Mouse (Mus musculus) midbrain, embryonic 11.5 days (tissue): ENCODE measurements around the gene 4930442H23Rik. TPM values are rescaled to one million over a fixed set of nuclear protein-coding genes. Genes with fewer than 3 reads are reported as not detected.

Source experiments
- ATAC-seq: fragments of 200-750 bp; cut with Nextera tagmentation; 2 replicates; pipeline ENCODE4 v1.8.0; 2017; ENCODE audit warnings: moderate TSS enrichment, moderate library complexity; ENCODE audit not compliant: low FRiP score
- DNase-seq: peaks from one replicate; pipeline ENCODE4 v3.0.0; 2015; ENCODE audit warnings: low spot score; ENCODE audit errors: missing footprints
- H3K27ac ChIP-seq: fragments of 300-500 bp; sonication (generic); 2 replicates; pipeline ENCODE4 v1.5.1; 2014; ENCODE audit warnings: low read depth, low read length
- H3K27me3 ChIP-seq: fragments of 300-500 bp; sonication (generic); 2 replicates; pipeline ENCODE4 v1.6.1; 2014; ENCODE audit warnings: mild to moderate bottlenecking, low read length, moderate library complexity, mixed read lengths; ENCODE audit not compliant: control insufficient read depth, insufficient read depth
- H3K36me3 ChIP-seq: fragments of 300-500 bp; sonication (generic); 2 replicates; pipeline ENCODE4 v1.6.1; 2014; ENCODE audit warnings: mild to moderate bottlenecking, low read length, moderate library complexity, mixed read lengths; ENCODE audit not compliant: control insufficient read depth, insufficient read depth
- H3K4me1 ChIP-seq: fragments of 300-500 bp; sonication (generic); 2 replicates; pipeline ENCODE4 v1.6.1; 2014; ENCODE audit warnings: low read length; ENCODE audit not compliant: control insufficient read depth, insufficient read depth
- H3K4me2 ChIP-seq: fragments of 300-500 bp; sonication (generic); 2 replicates; pipeline ENCODE4 v1.6.1; 2014; ENCODE audit warnings: mild to moderate bottlenecking, moderate library complexity
- H3K4me3 ChIP-seq: fragments of 300-500 bp; sonication (generic); 2 replicates; pipeline ENCODE4 v1.5.1; 2014; ENCODE audit warnings: low read depth, low read length
- H3K9ac ChIP-seq: fragments of 300-500 bp; sonication (generic); 2 replicates; pipeline ENCODE4 v1.6.1; 2014; ENCODE audit warnings: low read length
- H3K9me3 ChIP-seq: fragments of 300-500 bp; sonication (generic); 2 replicates; pipeline ENCODE4 v1.6.1; 2016; ENCODE audit warnings: low read length; ENCODE audit not compliant: control insufficient read depth
- WGBS: fragments of 180-500 bp; shearing (Covaris S2); extraction: QIAGEN DNeasy Blood & Tissue Kit; methylation state at CpG from one replicate; pipeline ENCODE4 v1.1.7; 2014; 5-methylcytosine and 5-hydroxymethylcytosine counted together
- polyA plus RNA-seq: library from polyadenylated mRNA; unstranded; fragments of >200 nt; fragmentation: Nextera tagmentation; extraction: Ambion mirVana; gene quantifications from 2 replicates; pipeline ENCODE4 v1.2.1, GENCODE M21; 2014

Gene 4930442H23Rik
- polyA plus RNA-seq, 1 experiment from 2014 or later = not detected

DNA sequence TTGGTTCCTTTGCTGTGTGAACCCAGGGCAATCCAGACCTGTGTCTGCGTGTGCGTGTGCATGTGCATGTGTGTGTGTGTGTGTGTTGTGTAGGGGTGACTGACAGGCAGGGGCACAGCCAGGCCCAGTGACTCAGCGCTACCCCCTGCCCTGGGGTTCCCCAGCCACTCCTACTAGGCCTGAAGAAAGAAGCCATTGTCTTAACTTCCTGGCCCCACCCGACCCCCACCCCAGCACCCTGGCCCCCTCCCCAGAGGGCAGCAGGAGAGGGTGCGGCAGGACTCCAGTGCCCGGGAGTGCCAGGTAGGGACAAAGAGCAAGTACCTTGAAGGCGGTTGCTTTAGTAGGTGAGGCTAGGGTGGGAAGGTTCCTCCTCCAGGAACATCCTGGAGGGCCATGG lies 37.9 kb downstream of the 4930442H23Rik start:
- Histone ChIP-seq H3K4me1 (peaks cover 8% of the 10 kb centered on the region), H3K9ac (no peak overlapping the region), H3K36me3 (peaks cover 42% of the 10 kb centered on the region), H3K27ac (no peak overlapping the region), H3K27me3 (no peaks in the 10 kb centered on the region), H3K9me3 (no peaks in the 10 kb centered on the region), H3K4me3 (no peak overlapping the region), H3K4me2 (no peak overlapping the region)
- WGBS = 90% methylated on average over 7 of the region's 7 CpGs
- DNase-seq (no peak), ATAC-seq (no peak)

DNA sequence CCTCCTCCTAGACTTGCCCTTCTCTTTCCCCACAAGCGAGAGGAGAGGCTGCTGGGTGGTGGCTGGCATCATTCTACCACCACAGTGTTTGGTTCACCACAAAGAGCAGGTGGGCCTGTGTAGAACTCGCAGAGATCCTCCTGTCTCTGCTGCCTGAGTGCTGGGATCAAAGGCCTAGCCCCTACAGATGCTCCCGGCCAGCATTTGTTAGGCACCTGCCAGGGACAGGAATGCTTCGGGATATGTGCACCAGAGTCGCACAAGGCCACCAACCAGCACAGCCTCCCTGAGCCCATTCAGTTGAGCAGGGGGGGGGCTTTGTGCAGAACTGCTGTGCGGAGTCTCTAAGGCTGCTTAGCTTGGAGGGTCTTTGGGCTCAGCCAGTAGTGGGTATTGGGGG lies 38.3 kb downstream of the 4930442H23Rik start:
- no peak for DNase-seq
- Histone ChIP-seq H3K4me2 (no peak overlapping the region), H3K4me1 (peaks cover 12% of the 10 kb centered on the region), H3K9me3 (no peaks in the 10 kb centered on the region), H3K36me3 (peaks cover 42% of the 10 kb centered on the region), H3K27ac (no peak overlapping the region), H3K9ac (no peak overlapping the region), H3K4me3 (no peak overlapping the region), H3K27me3 (no peaks in the 10 kb centered on the region)
- ATAC-seq = no peak
- WGBS = 90% methylated on average over 6 of the region's 6 CpGs

DNA sequence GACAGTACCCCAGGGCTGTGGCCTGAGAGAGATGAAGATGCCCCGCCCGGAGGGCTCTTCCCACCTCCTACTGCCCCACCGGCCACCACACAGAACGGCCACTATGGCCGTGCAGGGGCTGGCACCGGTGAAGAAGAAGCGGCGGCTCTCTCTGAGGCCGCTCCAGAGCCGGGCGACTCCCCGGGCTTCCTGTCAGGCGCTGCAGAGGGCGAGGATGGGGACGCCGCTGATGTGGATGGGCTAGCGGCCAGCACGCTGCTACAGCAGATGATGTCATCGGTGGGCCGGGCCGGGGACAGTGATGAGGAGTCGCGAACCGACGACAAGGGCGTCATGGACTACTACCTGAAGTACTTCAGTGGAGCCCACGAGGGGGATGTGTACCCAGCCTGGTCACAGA lies 39.0 kb downstream of the 4930442H23Rik start:
- Histone ChIP-seq H3K27ac (no peak overlapping the region), H3K4me3 (no peak overlapping the region), H3K4me2 (no peak overlapping the region), H3K4me1 (peaks cover 17% of the 10 kb centered on the region), H3K36me3 (peaks cover 42% of the 10 kb centered on the region), H3K9me3 (no peaks in the 10 kb centered on the region), H3K9ac (no peak overlapping the region), H3K27me3 (no peaks in the 10 kb centered on the region)
- 96% methylated on average over 27 of the region's 27 CpGs for WGBS
- no peak for ATAC-seq
- DNase-seq = no peak

DNA sequence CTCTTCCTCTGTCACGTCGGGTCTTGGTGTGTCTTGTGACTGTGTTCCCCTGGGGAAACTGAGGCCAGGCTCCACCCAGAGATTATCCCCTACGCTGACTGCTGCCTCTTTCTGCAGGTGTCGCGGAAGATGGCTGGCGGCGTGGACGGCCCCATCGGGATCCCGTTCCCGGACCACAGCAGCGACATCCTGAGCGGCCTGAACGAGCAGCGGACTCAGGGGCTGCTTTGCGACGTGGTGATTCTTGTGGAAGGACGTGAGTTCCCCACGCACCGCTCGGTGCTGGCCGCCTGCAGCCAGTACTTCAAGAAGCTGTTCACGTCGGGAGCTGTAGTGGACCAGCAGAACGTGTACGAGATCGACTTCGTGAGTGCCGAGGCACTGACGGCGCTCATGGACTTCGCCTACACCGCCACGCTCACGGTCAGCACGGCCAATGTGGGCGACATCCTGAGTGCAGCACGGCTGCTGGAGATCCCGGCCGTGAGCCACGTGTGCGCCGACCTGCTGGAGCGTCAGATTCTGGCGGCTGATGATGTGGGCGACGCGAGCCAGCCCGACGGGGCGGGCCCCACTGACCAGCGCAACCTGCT lies 39.7 kb downstream of the 4930442H23Rik start:
- H3K27me3 ChIP-seq = no peaks in the 10 kb centered on the region
- no peak overlapping the region for H3K9ac ChIP-seq
- 96% methylated on average over 52 of the region's 52 CpGs for WGBS
- DNase-seq = no peak
- peaks cover 24% of the 10 kb centered on the region for H3K4me1 ChIP-seq
- H3K4me2 ChIP-seq = no peak overlapping the region
- ATAC-seq = no peak
- no peak overlapping the region for H3K4me3 ChIP-seq
- H3K9me3 ChIP-seq = no peaks in the 10 kb centered on the region
- H3K36me3 ChIP-seq = peaks cover 38% of the 10 kb centered on the region
- no peak overlapping the region for H3K27ac ChIP-seq

DNA sequence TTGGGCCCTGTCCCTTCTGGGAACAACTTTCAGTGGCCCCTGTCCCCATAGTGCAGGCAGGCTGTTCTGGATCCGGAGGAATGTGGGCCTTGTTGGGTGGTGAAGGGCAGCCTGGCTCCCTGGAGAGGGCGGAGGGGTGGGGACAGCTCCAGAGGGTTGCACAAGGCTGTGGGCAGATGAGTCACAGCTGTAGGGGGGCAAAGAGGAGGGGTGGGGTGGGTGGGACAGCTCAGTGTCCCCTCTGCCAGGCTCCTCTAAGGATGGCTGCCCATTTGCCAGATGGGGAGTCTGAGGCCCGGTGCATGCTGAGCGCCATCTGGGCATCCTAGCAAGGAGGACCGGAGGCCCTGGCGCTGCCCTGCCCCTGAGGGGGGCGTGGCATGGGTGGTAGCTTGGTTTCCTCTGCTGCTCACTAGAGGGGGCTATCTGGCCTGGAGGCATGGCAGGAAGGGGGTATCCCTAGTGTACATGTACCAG lies 40.5 kb downstream of the 4930442H23Rik start:
- Histone ChIP-seq H3K36me3 (peaks cover 32% of the 10 kb centered on the region), H3K4me1 (peaks cover 31% of the 10 kb centered on the region), H3K9me3 (no peaks in the 10 kb centered on the region), H3K4me3 (no peak overlapping the region), H3K27me3 (no peaks in the 10 kb centered on the region), H3K27ac (no peak overlapping the region), H3K4me2 (no peak overlapping the region), H3K9ac (no peak overlapping the region)
- 94% methylated on average over 7 of the region's 7 CpGs for WGBS
- DNase-seq (no peak), ATAC-seq (no peak)

DNA sequence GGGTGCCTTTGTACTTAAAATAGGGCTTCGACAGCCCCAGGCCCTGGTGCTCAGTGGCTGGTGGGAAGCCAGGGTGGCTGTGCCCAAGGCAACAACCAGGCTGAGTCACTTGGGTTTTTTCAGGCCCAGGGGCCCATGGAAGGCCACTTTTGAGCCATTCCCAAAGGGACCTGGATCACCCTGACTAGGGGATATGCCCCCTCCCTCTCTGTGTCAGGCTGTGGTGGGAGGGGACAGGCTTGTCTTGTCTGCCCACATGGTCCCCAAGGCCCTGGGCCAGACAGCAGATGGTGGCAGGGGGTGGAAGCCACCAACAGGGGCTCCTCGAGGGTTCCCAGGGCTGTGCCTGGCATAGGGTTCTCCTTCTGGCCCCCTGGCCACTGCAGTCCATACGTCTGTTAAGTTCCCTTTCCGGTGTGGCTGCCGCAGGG lies 41.1 kb downstream of the 4930442H23Rik start:
- Histone ChIP-seq H3K9ac (no peak overlapping the region; the same call in 1 of the 2 replicates), H3K9me3 (no peaks in the 10 kb centered on the region), H3K27me3 (no peaks in the 10 kb centered on the region), H3K4me3 (no peak overlapping the region), H3K27ac (no peak overlapping the region), H3K4me2 (no peak overlapping the region), H3K36me3 (peaks cover 26% of the 10 kb centered on the region), H3K4me1 (peaks cover 32% of the 10 kb centered on the region)
- ATAC-seq = no peak
- DNase-seq = no peak
- WGBS = 82% methylated on average over 5 of the region's 5 CpGs

DNA sequence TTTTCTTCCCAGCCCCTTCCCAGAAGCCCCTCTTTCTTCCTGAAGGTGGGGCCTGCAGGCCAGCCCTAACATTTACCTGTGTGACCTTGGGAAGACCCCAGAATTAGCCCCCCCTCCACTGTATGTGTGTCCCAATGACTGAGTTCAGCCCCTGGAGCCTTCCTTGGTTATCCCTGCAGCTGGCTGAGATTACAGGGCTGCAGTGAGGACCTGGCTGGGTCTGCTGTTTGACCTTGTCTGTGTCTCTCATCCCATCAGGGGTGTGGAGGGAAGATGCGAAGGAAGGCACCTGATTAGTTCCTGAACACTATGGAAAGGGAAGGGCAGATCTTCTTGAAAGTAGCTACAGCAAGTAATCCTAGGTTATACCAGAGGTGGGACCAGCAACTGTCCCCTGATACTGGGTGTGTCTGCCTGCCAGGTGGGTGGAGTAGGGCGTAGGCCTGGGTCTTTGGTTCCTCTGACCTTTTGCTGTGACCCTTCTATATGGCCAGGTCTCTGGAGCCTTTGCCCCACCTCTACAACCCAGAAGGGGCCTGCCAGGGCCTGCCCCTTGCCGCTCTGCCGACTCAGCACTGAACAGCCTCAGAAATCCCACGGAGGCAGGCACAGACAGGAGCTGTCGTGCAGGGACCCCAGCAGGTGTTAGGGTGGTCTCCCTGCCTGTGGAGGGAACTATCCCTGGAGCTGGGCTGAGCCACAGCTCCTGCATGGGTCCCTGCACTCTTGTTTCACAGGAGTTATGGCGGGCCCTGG lies 42.0 kb downstream of the 4930442H23Rik start:
- Histone ChIP-seq H3K27me3 (no peaks in the 10 kb centered on the region), H3K4me2 (no peak overlapping the region), H3K4me3 (no peak overlapping the region), H3K4me1 (peaks cover 32% of the 10 kb centered on the region), H3K9me3 (no peaks in the 10 kb centered on the region), H3K27ac (no peak overlapping the region), H3K9ac (no peak overlapping the region), H3K36me3 (peaks cover 24% of the 10 kb centered on the region)
- ATAC-seq = no peak
- no peak for DNase-seq
- 87% methylated on average over 7 of the region's 7 CpGs for WGBS

DNA sequence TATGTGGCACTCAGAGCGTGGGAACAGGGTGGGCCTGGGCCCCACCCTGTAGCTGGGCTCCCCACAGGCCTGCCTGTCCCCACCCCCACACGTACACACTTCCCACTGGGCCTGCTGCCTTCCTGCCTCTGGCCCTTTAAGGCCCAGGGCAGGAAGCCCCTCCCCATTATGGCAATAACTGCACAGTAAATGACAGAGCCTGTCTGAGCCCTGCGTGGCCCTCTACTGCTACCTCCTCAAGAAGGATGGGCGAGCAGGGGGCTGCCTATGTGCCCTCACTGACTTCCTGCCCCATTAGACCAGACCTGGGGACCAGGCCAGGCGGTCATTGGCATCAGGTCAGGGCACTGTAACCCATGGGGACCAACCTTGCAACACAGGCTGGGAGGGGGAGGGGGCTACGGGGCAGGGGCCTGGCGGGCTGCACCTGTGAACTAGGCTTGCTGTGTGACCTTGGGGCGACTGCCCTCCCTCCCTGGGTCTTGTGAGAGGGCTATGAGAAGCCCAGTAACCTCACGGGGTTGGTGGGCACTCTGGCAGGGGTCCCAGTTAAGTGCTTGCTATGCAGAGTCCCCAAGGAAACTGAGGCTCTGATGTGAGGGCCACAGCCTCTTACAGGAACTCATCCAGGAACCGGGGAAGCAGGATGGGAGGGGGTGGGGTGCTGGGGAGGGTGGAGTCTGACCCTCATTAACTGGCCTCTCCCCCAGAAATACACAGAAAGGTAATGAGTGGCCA lies 42.8 kb downstream of the 4930442H23Rik start:
- Histone ChIP-seq H3K9me3 (no peaks in the 10 kb centered on the region), H3K4me2 (no peak overlapping the region), H3K27ac (no peak overlapping the region), H3K27me3 (peaks cover 2% of the 10 kb centered on the region), H3K36me3 (peaks cover 21% of the 10 kb centered on the region), H3K9ac (peak overlapping the region; percentile 24), H3K4me3 (no peak overlapping the region), H3K4me1 (peaks cover 34% of the 10 kb centered on the region)
- no peak for DNase-seq
- WGBS = 73% methylated on average over 10 of the region's 10 CpGs
- no peak for ATAC-seq

DNA sequence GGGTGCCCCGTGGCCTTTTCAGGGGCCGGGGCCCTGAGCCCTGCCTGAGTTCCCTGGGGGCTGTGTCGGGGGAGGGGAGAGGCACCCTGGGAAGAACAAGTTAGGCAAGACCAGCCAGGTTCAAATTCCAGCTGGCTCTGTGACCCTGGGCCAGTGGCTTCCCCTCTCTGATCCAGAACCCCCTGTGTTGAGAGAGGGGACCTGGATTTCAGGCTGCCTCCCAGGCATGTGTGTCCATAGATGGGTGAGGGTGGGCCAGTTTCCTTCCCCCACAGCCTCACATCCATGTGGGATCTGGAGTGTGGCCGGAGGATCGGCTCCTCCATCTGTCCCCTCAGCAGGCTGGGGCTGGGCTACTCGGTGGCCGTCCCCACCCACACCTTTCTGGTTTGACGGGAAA lies 43.6 kb downstream of the 4930442H23Rik start:
- H3K36me3 ChIP-seq = peaks cover 16% of the 10 kb centered on the region
- H3K4me3 ChIP-seq = no peak overlapping the region
- H3K9me3 ChIP-seq = no peaks in the 10 kb centered on the region
- H3K9ac ChIP-seq = peak overlapping the region; percentile 25; the same call in 1 of the 2 replicates
- peaks cover 42% of the 10 kb centered on the region for H3K4me1 ChIP-seq
- H3K27me3 ChIP-seq = peaks cover 11% of the 10 kb centered on the region
- 61% methylated on average over 8 of the region's 8 CpGs for WGBS
- ATAC-seq (no peak), DNase-seq (no peak)
- H3K4me2 ChIP-seq = no peak overlapping the region; the same call in 1 of the 2 replicates
- H3K27ac ChIP-seq = no peak overlapping the region
